Mouse (Mus musculus): ENCODE data around the gene Minos1. TPM values are rescaled to one million over a fixed set of nuclear protein-coding genes. Genes with fewer than 3 reads are reported as not detected.

Minos1 gene
- polyA plus RNA-seq, 1 experiment from 2014 or later, result 406 TPM

GRCm38 (mm10) chr4:139116356-139117063 lies 14.4 kb downstream of the Minos1 start:
- Histone ChIP-seq H3K36me3 (no peaks in the 10 kb centered on the region), H3K4me3 (no peak overlapping the region), H3K9me3 (replicated peaks) (no peaks in the 10 kb centered on the region), H3K4me2 (peak overlapping the region; percentile 32), H3K27ac (peak overlapping the region; percentile 70), H3K9ac (no peak overlapping the region), H3K4me1 (peaks cover 91% of the 10 kb centered on the region), H3K27me3 (replicated peaks) (no peaks in the 10 kb centered on the region)
- peak; percentile 87 for ATAC-seq
- 41% methylated on average over 3 of the region's 3 CpGs for WGBS (ENCODE audit: insufficient replicate concordance)

GRCm38 (mm10) chr4:139115721-139116120 lies 15.2 kb downstream of the Minos1 start:
- no peak overlapping the region; the same call in 1 of the 2 replicates for H3K4me2 ChIP-seq
- H3K9me3 ChIP-seq (replicated peaks), result no peaks in the 10 kb centered on the region
- H3K9ac ChIP-seq, result no peak overlapping the region
- 80% methylated on average over 4 of the region's 5 CpGs for WGBS (ENCODE audit: insufficient replicate concordance)
- ATAC-seq, result no peak
- H3K4me1 ChIP-seq, result peaks cover 91% of the 10 kb centered on the region
- peak overlapping the region; percentile 70; the same call in 1 of the 2 replicates for H3K27ac ChIP-seq
- no peak overlapping the region for H3K4me3 ChIP-seq
- no peaks in the 10 kb centered on the region for H3K36me3 ChIP-seq
- H3K27me3 ChIP-seq (replicated peaks), result no peaks in the 10 kb centered on the region

- 74% methylated on average over 3 of the region's 3 CpGs for WGBS (ENCODE audit: insufficient replicate concordance)
- H3K36me3 ChIP-seq, result peaks cover 6% of the 10 kb centered on the region
- peaks cover 74% of the 10 kb centered on the region for H3K4me1 ChIP-seq
- H3K4me2 ChIP-seq, result no peak overlapping the region
- H3K9ac ChIP-seq, result no peak overlapping the region
- no peak for ATAC-seq
- no peaks in the 10 kb centered on the region for H3K9me3 ChIP-seq (replicated peaks)
- no peak overlapping the region for H3K4me3 ChIP-seq
- no peaks in the 10 kb centered on the region for H3K27me3 ChIP-seq (replicated peaks)
- H3K27ac ChIP-seq, result no peak overlapping the region
These were observed 18.4 kb downstream of the Minos1 start for GRCm38 (mm10) chr4:139112482-139112881.

GRCm38 (mm10) chr4:139111421-139111820 lies 19.5 kb downstream of the Minos1 start:
- no peaks in the 10 kb centered on the region for H3K27me3 ChIP-seq (replicated peaks)
- WGBS (ENCODE audit: insufficient replicate concordance), result 49% methylated on average over 3 of the region's 3 CpGs
- H3K4me1 ChIP-seq, result peaks cover 64% of the 10 kb centered on the region
- no peak overlapping the region for H3K9ac ChIP-seq
- peak overlapping the region; percentile 19; the same call in 1 of the 2 replicates for H3K4me2 ChIP-seq
- no peak for ATAC-seq
- H3K4me3 ChIP-seq, result no peak overlapping the region
- H3K36me3 ChIP-seq, result peaks cover 11% of the 10 kb centered on the region
- H3K27ac ChIP-seq, result peak overlapping the region; percentile 53
- no peaks in the 10 kb centered on the region for H3K9me3 ChIP-seq (replicated peaks)

- Histone ChIP-seq H3K27ac (peak overlapping the region; percentile 53), H3K9ac (no peak overlapping the region), H3K36me3 (peaks cover 11% of the 10 kb centered on the region), H3K4me2 (peak overlapping the region; percentile 19; the same call in 1 of the 2 replicates), H3K27me3 (replicated peaks) (no peaks in the 10 kb centered on the region), H3K4me1 (peaks cover 58% of the 10 kb centered on the region), H3K9me3 (replicated peaks) (no peaks in the 10 kb centered on the region), H3K4me3 (no peak overlapping the region)
- ATAC-seq, result no peak
- 26% methylated on average over 3 of the region's 3 CpGs for WGBS (ENCODE audit: insufficient replicate concordance)
These were observed 20.1 kb downstream of the Minos1 start for GRCm38 (mm10) chr4:139110858-139111257.

GRCm38 (mm10) chr4:139105453-139105852 lies 25.5 kb downstream of the Minos1 start:
- Histone ChIP-seq H3K4me3 (no peak overlapping the region), H3K27ac (no peak overlapping the region), H3K4me1 (peaks cover 13% of the 10 kb centered on the region), H3K9ac (no peak overlapping the region), H3K36me3 (peaks cover 64% of the 10 kb centered on the region), H3K27me3 (replicated peaks) (no peaks in the 10 kb centered on the region), H3K4me2 (no peak overlapping the region), H3K9me3 (replicated peaks) (no peaks in the 10 kb centered on the region)
- ATAC-seq, result no peak
- 88% methylated on average over 1 of the region's 1 CpGs for WGBS (ENCODE audit: insufficient replicate concordance)

GRCm38 (mm10) chr4:139101546-139101945 lies 29.4 kb downstream of the Minos1 start:
- H3K9ac ChIP-seq, result no peak overlapping the region
- no peak overlapping the region for H3K27ac ChIP-seq
- peaks cover 7% of the 10 kb centered on the region; the same call in 1 of the 2 replicates for H3K27me3 ChIP-seq (replicated peaks)
- 78% methylated on average over 6 of the region's 6 CpGs for WGBS (ENCODE audit: insufficient replicate concordance)
- no peaks in the 10 kb centered on the region for H3K9me3 ChIP-seq (replicated peaks)
- no peak for ATAC-seq
- H3K4me2 ChIP-seq, result no peak overlapping the region
- peaks cover 53% of the 10 kb centered on the region for H3K36me3 ChIP-seq
- H3K4me1 ChIP-seq, result no peaks in the 10 kb centered on the region
- no peak overlapping the region for H3K4me3 ChIP-seq

GRCm38 (mm10) chr4:139100326-139100725 lies 30.6 kb downstream of the Minos1 start:
- H3K4me3 ChIP-seq, result no peak overlapping the region
- no peak for ATAC-seq
- no peak overlapping the region for H3K4me2 ChIP-seq
- no peaks in the 10 kb centered on the region for H3K9me3 ChIP-seq (replicated peaks)
- no peak overlapping the region for H3K27ac ChIP-seq
- peaks cover 17% of the 10 kb centered on the region for H3K27me3 ChIP-seq (replicated peaks)
- H3K36me3 ChIP-seq, result peaks cover 49% of the 10 kb centered on the region
- no peak overlapping the region for H3K9ac ChIP-seq
- H3K4me1 ChIP-seq, result no peaks in the 10 kb centered on the region
- 85% methylated on average over 8 of the region's 8 CpGs for WGBS (ENCODE audit: insufficient replicate concordance)

- H3K4me3 ChIP-seq, result no peak overlapping the region
- no peak overlapping the region for H3K4me2 ChIP-seq
- peaks cover 8% of the 10 kb centered on the region; the same call in 1 of the 2 replicates for H3K36me3 ChIP-seq
- WGBS (ENCODE audit: insufficient replicate concordance), result 69% methylated on average over 5 of the region's 5 CpGs
- no peaks in the 10 kb centered on the region for H3K4me1 ChIP-seq
- H3K9ac ChIP-seq, result no peak overlapping the region
- ATAC-seq, result no peak
- no peak overlapping the region for H3K27ac ChIP-seq
- peaks cover 58% of the 10 kb centered on the region for H3K27me3 ChIP-seq (replicated peaks)
- peaks cover 7% of the 10 kb centered on the region; the same call in 1 of the 2 replicates for H3K9me3 ChIP-seq (replicated peaks)
These were observed 34.7 kb downstream of the Minos1 start for GRCm38 (mm10) chr4:139096201-139096600.

GRCm38 (mm10) chr4:139095406-139095805 lies 35.5 kb downstream of the Minos1 start:
- 45% methylated on average over 1 of the region's 1 CpGs for WGBS (ENCODE audit: insufficient replicate concordance)
- Histone ChIP-seq H3K27me3 (replicated peaks) (peaks cover 66% of the 10 kb centered on the region), H3K4me1 (no peaks in the 10 kb centered on the region), H3K27ac (no peak overlapping the region), H3K4me3 (no peak overlapping the region), H3K9me3 (replicated peaks) (peaks cover 7% of the 10 kb centered on the region; the same call in 1 of the 2 replicates), H3K9ac (no peak overlapping the region), H3K4me2 (no peak overlapping the region), H3K36me3 (no peaks in the 10 kb centered on the region)
- no peak for ATAC-seq

- Histone ChIP-seq H3K9me3 (replicated peaks) (peaks cover 7% of the 10 kb centered on the region; the same call in 1 of the 2 replicates), H3K4me2 (peak overlapping the region; percentile 69), H3K36me3 (no peaks in the 10 kb centered on the region), H3K4me1 (no peaks in the 10 kb centered on the region), H3K4me3 (peak overlapping the region; percentile 51), H3K27me3 (replicated peaks) (peaks cover 89% of the 10 kb centered on the region), H3K9ac (no peak overlapping the region), H3K27ac (no peak overlapping the region)
- WGBS (ENCODE audit: insufficient replicate concordance), result 33% methylated on average over 13 of the region's 13 CpGs
- no peak for ATAC-seq
These were observed 37.8 kb downstream of the Minos1 start for GRCm38 (mm10) chr4:139093196-139093530.

- H3K9ac ChIP-seq, result peak within 1 kb of the TSS; percentile 41; the same call in 1 of the 2 replicates
- no peak for ATAC-seq
- WGBS (ENCODE audit: insufficient replicate concordance), result 2% methylated on average over 82 of the region's 105 CpGs
These were observed 38.3 kb downstream of the Minos1 start, which contains the start of gene Nbl1 for GRCm38 (mm10) chr4:139092356-139093195. TSS of gene Nbl1 (minus strand) at chr4:139092993.

More at GRCm38 (mm10) chr4:139092356-139093195, 38.3 kb downstream of the Minos1 start, which contains the start of gene Nbl1:
- peak within 1 kb of the TSS; percentile 51 for H3K4me3 ChIP-seq
- H3K4me1 ChIP-seq, result no peaks in the 10 kb centered on the region
- H3K27ac ChIP-seq, result no peak within 1 kb of the TSS
- peak within 1 kb of the TSS; percentile 69 for H3K4me2 ChIP-seq
- H3K36me3 ChIP-seq, result no peaks in the 10 kb centered on the region
- H3K27me3 ChIP-seq (replicated peaks), result peaks cover 95% of the 10 kb centered on the region
- peaks cover 7% of the 10 kb centered on the region; the same call in 1 of the 2 replicates for H3K9me3 ChIP-seq (replicated peaks)
